Mouse (Mus musculus) liver, embryonic 14.5 days (tissue): ENCODE data around the gene Inafm1. TPM values are rescaled to one million over a fixed set of nuclear protein-coding genes. Genes with fewer than 3 reads are reported as not detected.
A peak's percentile ranks its signal among the peaks of the same experiment; 100 is the strongest.
"Not testable (repeated sequence)": the region's sequence is repeated elsewhere in the genome, so short reads cannot be mapped to it uniquely, and the experiment has no call there.

Experiments
- ATAC-seq: fragments of 200-750 bp; cut with Nextera tagmentation; 2 replicates; pipeline ENCODE4 v1.8.0; 2017; ENCODE audit warnings: moderate number of reproducible peaks, mild to moderate bottlenecking, moderate library complexity; ENCODE audit not compliant: insufficient read depth
- DNase-seq, 3 experiments: peaks; one replicate each; pipeline ENCODE4 v3.0.0-alpha.2; 2012 to 2013; ENCODE audit warnings: low read depth in 3 of 3, low spot score in 3 of 3
- H3K27ac ChIP-seq: fragments of 300-500 bp; sonication (generic); 2 replicates; pipeline ENCODE4 v1.5.1; 2014; ENCODE audit warnings: moderate library complexity, mild to moderate bottlenecking, control low read depth, inconsistent platforms
- H3K27me3 ChIP-seq: fragments of 300-500 bp; sonication (generic); 2 replicates; pipeline ENCODE4 v1.6.1; 2014; ENCODE audit warnings: mild to moderate bottlenecking, low read length, moderate library complexity; ENCODE audit not compliant: control insufficient read depth, insufficient read depth
- H3K36me3 ChIP-seq: fragments of 300-500 bp; sonication (generic); replicated peaks from 2 replicates; pipeline ENCODE4 v1.6.1; 2014; ENCODE audit warnings: low read depth; ENCODE audit not compliant: control insufficient read depth, insufficient read depth
- H3K4me1 ChIP-seq, 2 experiments: fragments of 200-500 bp in 1 of 2; fragments of 300-500 bp in 1 of 2; sonication (generic) in 1 of 2; replicated peaks; 2 replicates each; pipeline ENCODE4 v1.6.1; 2012 to 2014; ENCODE audit warnings: antibody characterized with exemption in 1 of 2, inconsistent platforms in 1 of 2, low read length in 1 of 2; ENCODE audit not compliant: control insufficient read depth in 2 of 2, insufficient read depth in 2 of 2
- H3K4me2 ChIP-seq: fragments of 300-500 bp; sonication (generic); 2 replicates; pipeline ENCODE4 v1.6.1; 2014; ENCODE audit warnings: low read depth, mild to moderate bottlenecking, control low read depth, moderate library complexity
- H3K4me3 ChIP-seq, 2 experiments: fragments of 200-500 bp in 1 of 2; fragments of 300-500 bp in 1 of 2; sonication (generic) in 1 of 2; 2 replicates each; pipeline ENCODE4 v1.5.1; 2012 to 2014; ENCODE audit warnings: low read depth in 2 of 2, low read length in 2 of 2, mild to moderate bottlenecking in 2 of 2, control low read depth in 1 of 2, inconsistent platforms in 1 of 2, moderate library complexity in 1 of 2; ENCODE audit not compliant: insufficient read depth in 1 of 2
- H3K9ac ChIP-seq: fragments of 300-500 bp; sonication (generic); replicated peaks from 2 replicates; pipeline ENCODE4 v1.6.1; 2014; ENCODE audit warnings: mild to moderate bottlenecking, control low read depth, moderate library complexity
- H3K9me3 ChIP-seq: fragments of 300-500 bp; sonication (generic); 2 replicates; pipeline ENCODE4 v1.6.1; 2016; ENCODE audit warnings: low read length, mixed read lengths; ENCODE audit not compliant: control insufficient read depth
- CTCF ChIP-seq: IDR thresholded peaks from 2 replicates; pipeline ENCODE4 v1.5.1; 2016; ENCODE audit warnings: antibody characterized with exemption, low read depth, control low read depth
- EP300 ChIP-seq: IDR thresholded peaks from 2 replicates; pipeline ENCODE4 v1.6.1; 2016; ENCODE audit warnings: antibody characterized with exemption, low read depth
- WGBS: fragments of 180-500 bp; shearing (Covaris S2); extraction: QIAGEN DNeasy Blood & Tissue Kit; methylation state at CpG from one replicate; pipeline ENCODE4 v1.1.7; 2014; ENCODE audit not compliant: insufficient replicate concordance; 5-methylcytosine and 5-hydroxymethylcytosine counted together
- polyA plus RNA-seq, 2 experiments: library from polyadenylated mRNA; depleted of rRNA in 1 of 2; stranded (reverse) in 1 of 2; unstranded in 1 of 2; fragments of >200 nt; fragmentation: Nextera tagmentation in 1 of 2; extraction: Ambion mirVana in 1 of 2; gene quantifications; 2 replicates each; pipeline versions ENCODE4 v1.2.1 to v1.2.3; 2012 to 2014

Gene Inafm1
- polyA plus RNA-seq, 2 experiments, result 3.5 to 7.9 TPM

GRCm38 (mm10) chr7:16263843-16264242, 9.6 kb downstream of the Inafm1 start:
- no peak for ATAC-seq

GRCm38 (mm10) chr7:16263015-16263787, 10.2 kb downstream of the Inafm1 start:
- ATAC-seq (no peak), DNase-seq (peak; percentile 62 to 73 (median 64))
- Histone ChIP-seq H3K4me3 (no peak overlapping the region), H3K9ac (no peak overlapping the region), H3K4me2 (no peak overlapping the region), H3K36me3 (no peaks in the 10 kb centered on the region), H3K27me3 (no peaks in the 10 kb centered on the region), H3K27ac (no peak overlapping the region), H3K4me1 (no peaks in the 10 kb centered on the region), H3K9me3 (no peaks in the 10 kb centered on the region)
- TF ChIP-seq CTCF (peak; percentile 88), EP300 (no peak)
- 16% methylated on average over 8 of the region's 8 CpGs for WGBS

More at GRCm38 (mm10) chr7:16263843-16264242, 9.6 kb downstream of the Inafm1 start:
- no peaks in the 10 kb centered on the region for H3K9me3 ChIP-seq
- no peak overlapping the region for H3K27ac ChIP-seq
- no peak overlapping the region for H3K4me2 ChIP-seq
- no peaks in the 10 kb centered on the region for H3K36me3 ChIP-seq
- H3K4me3 ChIP-seq, result no peak overlapping the region
- 40% methylated on average over 5 of the region's 5 CpGs for WGBS
- no peaks in the 10 kb centered on the region for H3K4me1 ChIP-seq
- H3K27me3 ChIP-seq, result no peaks in the 10 kb centered on the region
- no peak overlapping the region for H3K9ac ChIP-seq
- no peak for DNase-seq
- TF ChIP-seq EP300 (no peak), CTCF (no peak)

GRCm38 (mm10) chr7:16261097-16261496, 12.3 kb downstream of the Inafm1 start:
- Histone ChIP-seq H3K27me3 (no peaks in the 10 kb centered on the region), H3K4me2 (no peak overlapping the region), H3K27ac (no peak overlapping the region), H3K4me1 (no peaks in the 10 kb centered on the region), H3K4me3 (no peak overlapping the region), H3K36me3 (no peaks in the 10 kb centered on the region), H3K9ac (no peak overlapping the region), H3K9me3 (no peaks in the 10 kb centered on the region)
- DNase-seq (no peak), ATAC-seq (no peak)
- no peak for TF ChIP-seq EP300
- TF ChIP-seq CTCF, result no peak
- WGBS, result 19% methylated on average over 1 of the region's 1 CpGs

- no peaks in the 10 kb centered on the region for H3K36me3 ChIP-seq
- 37% methylated on average over 5 of the region's 5 CpGs for whole genome bisulfite sequencing
- H3K4me1 ChIP-seq, result no peaks in the 10 kb centered on the region
- no peak within 1 kb of the TSS for H3K27ac ChIP-seq
- H3K4me3 ChIP-seq, result no peak within 1 kb of the TSS
- no peak for TF ChIP-seq EP300
- no peak for TF ChIP-seq CTCF
- H3K27me3 ChIP-seq, result no peaks in the 10 kb centered on the region
- H3K4me2 ChIP-seq, result no peak within 1 kb of the TSS
- H3K9ac ChIP-seq, result no peak within 1 kb of the TSS
- no peak for ATAC-seq
- no peaks in the 10 kb centered on the region for H3K9me3 ChIP-seq
- no peak for DNase-seq
These were observed 14.3 kb downstream of the Inafm1 start, which contains the start of gene C5ar1 for GRCm38 (mm10) chr7:16259110-16259590. Gene C5ar1 (minus strand): TSS chr7:16259540.

GRCm38 (mm10) chr7:16257830-16258229, 15.6 kb downstream of the Inafm1 start:
- Histone ChIP-seq H3K27ac (no peak overlapping the region), H3K4me3 (no peak overlapping the region), H3K4me1 (no peaks in the 10 kb centered on the region), H3K9me3 (no peaks in the 10 kb centered on the region), H3K9ac (no peak overlapping the region), H3K4me2 (no peak overlapping the region), H3K27me3 (no peaks in the 10 kb centered on the region), H3K36me3 (no peaks in the 10 kb centered on the region)
- WGBS, result 54% methylated on average over 11 of the region's 11 CpGs
- ATAC-seq, result no peak
- DNase-seq, result no peak
- no peak for TF ChIP-seq CTCF
- no peak for TF ChIP-seq EP300

GRCm38 (mm10) chr7:16255963-16256362, 17.5 kb downstream of the Inafm1 start:
- WGBS, result 68% methylated on average over 4 of the region's 4 CpGs
- H3K36me3 ChIP-seq, H3K27ac ChIP-seq, H3K4me1 ChIP-seq, H3K4me3 ChIP-seq, ATAC-seq, DNase-seq, H3K4me2 ChIP-seq, H3K9me3 ChIP-seq, H3K9ac ChIP-seq, H3K27me3 ChIP-seq: not testable (repeated sequence)
